Mouse (Mus musculus) neural tube, embryonic 15.5 days (tissue): ENCODE measurements around the gene Cfap44. TPM values are rescaled to one million over a fixed set of nuclear protein-coding genes. Genes with fewer than 3 reads are reported as not detected.

Experiments used
- ATAC-seq: fragments of 200-750 bp; cut with Nextera tagmentation; 2 replicates; pipeline ENCODE4 v1.8.0; 2017; ENCODE audit warnings: mild to moderate bottlenecking, moderate TSS enrichment, moderate library complexity; ENCODE audit not compliant: low FRiP score
- H3K27ac ChIP-seq: fragments of 300-500 bp; sonication (generic); replicated peaks from 2 replicates; pipeline ENCODE4 v1.5.1; 2015; ENCODE audit warnings: mild to moderate bottlenecking, inconsistent platforms
- H3K27me3 ChIP-seq: fragments of 300-500 bp; sonication (generic); replicated peaks from 2 replicates; pipeline ENCODE4 v1.6.1; 2015; ENCODE audit warnings: inconsistent platforms
- H3K36me3 ChIP-seq: fragments of 300-500 bp; sonication (generic); 2 replicates; pipeline ENCODE4 v1.6.1; 2015; ENCODE audit warnings: inconsistent platforms
- H3K4me1 ChIP-seq: fragments of 300-500 bp; sonication (generic); 2 replicates; pipeline ENCODE4 v1.6.1; 2015; ENCODE audit warnings: inconsistent platforms
- H3K4me2 ChIP-seq: fragments of 300-500 bp; sonication (generic); 2 replicates; pipeline ENCODE4 v1.6.1; 2015; ENCODE audit warnings: inconsistent platforms, mild to moderate bottlenecking, moderate library complexity
- H3K4me3 ChIP-seq: fragments of 300-500 bp; sonication (generic); replicated peaks from 2 replicates; pipeline ENCODE4 v1.5.1; 2015; ENCODE audit warnings: mild to moderate bottlenecking, inconsistent platforms
- H3K9ac ChIP-seq: fragments of 300-500 bp; sonication (generic); replicated peaks from 2 replicates; pipeline ENCODE4 v1.6.1; 2015; ENCODE audit warnings: mild to moderate bottlenecking, inconsistent platforms
- H3K9me3 ChIP-seq: fragments of 300-500 bp; sonication (generic); replicated peaks from 2 replicates; pipeline ENCODE4 v1.6.1; 2016; ENCODE audit warnings: inconsistent platforms
- WGBS: fragments of 180-500 bp; shearing (Covaris S2); methylation state at CpG from one replicate; pipeline ENCODE4 v1.1.7; 2015; ENCODE audit warnings: mixed read lengths; 5-methylcytosine and 5-hydroxymethylcytosine counted together
- polyA plus RNA-seq: library from polyadenylated mRNA; unstranded; fragments of >200 nt; fragmentation: Nextera tagmentation; extraction: Ambion mirVana; gene quantifications from 2 replicates; pipeline ENCODE4 v1.2.1, GENCODE M21; 2015

Gene Cfap44
- polyA plus RNA-seq, 1 experiment from 2014 or later = 3.0 TPM

- H3K4me3 ChIP-seq = no peak overlapping the region
- H3K4me1 ChIP-seq = peaks cover 16% of the 10 kb centered on the region
- H3K4me2 ChIP-seq = no peak overlapping the region
- H3K27me3 ChIP-seq = no peaks in the 10 kb centered on the region
- 66% methylated on average over 7 of the region's 7 CpGs for WGBS
- no peak for ATAC-seq
- no peaks in the 10 kb centered on the region for H3K9me3 ChIP-seq
- H3K36me3 ChIP-seq = no peaks in the 10 kb centered on the region
- H3K9ac ChIP-seq = no peak overlapping the region
- no peak overlapping the region for H3K27ac ChIP-seq
Measured at GRCm38 (mm10) chr16:44523595-44523994, 129.0 kb downstream of the Cfap44 start.

GRCm38 (mm10) chr16:44526044-44526443 is 131.4 kb downstream of the Cfap44 start:
- Histone ChIP-seq H3K4me3 (no peak overlapping the region), H3K9me3 (no peaks in the 10 kb centered on the region), H3K27me3 (no peaks in the 10 kb centered on the region), H3K9ac (no peak overlapping the region), H3K4me1 (peaks cover 38% of the 10 kb centered on the region), H3K4me2 (no peak overlapping the region), H3K36me3 (no peaks in the 10 kb centered on the region), H3K27ac (no peak overlapping the region)
- ATAC-seq = no peak
- 73% methylated on average over 1 of the region's 1 CpGs for WGBS

DNA sequence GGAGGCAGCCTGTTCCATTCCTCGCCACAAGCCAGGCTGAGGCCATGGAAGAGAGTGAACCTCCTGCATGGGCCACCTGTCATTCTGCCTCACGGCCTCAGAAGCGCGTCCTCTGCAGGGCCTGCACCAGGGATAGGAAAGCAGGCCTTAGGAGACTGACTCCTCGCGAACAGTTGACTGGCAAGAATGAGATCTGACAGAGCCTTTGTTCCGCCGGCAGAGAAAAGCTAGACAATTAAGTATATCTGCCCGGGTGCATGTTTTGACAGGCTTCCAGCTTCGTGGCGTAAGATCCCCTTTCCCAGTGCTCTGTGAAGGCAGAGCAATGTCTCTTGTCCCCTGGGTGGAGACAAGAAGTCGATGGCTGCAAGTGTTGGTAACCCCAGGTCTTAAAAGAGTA is 132.1 kb downstream of the Cfap44 start:
- peak overlapping the region; percentile 17; the same call in 1 of the 2 replicates for H3K9ac ChIP-seq
- no peaks in the 10 kb centered on the region for H3K36me3 ChIP-seq
- no peaks in the 10 kb centered on the region for H3K27me3 ChIP-seq
- 8% methylated on average over 12 of the region's 12 CpGs for WGBS
- H3K4me1 ChIP-seq = peaks cover 45% of the 10 kb centered on the region
- peak overlapping the region; percentile 67 for H3K27ac ChIP-seq
- no peaks in the 10 kb centered on the region for H3K9me3 ChIP-seq
- no peak for ATAC-seq
- no peak overlapping the region; the same call in 1 of the 2 replicates for H3K4me3 ChIP-seq
- peak overlapping the region; percentile 49 for H3K4me2 ChIP-seq

DNA sequence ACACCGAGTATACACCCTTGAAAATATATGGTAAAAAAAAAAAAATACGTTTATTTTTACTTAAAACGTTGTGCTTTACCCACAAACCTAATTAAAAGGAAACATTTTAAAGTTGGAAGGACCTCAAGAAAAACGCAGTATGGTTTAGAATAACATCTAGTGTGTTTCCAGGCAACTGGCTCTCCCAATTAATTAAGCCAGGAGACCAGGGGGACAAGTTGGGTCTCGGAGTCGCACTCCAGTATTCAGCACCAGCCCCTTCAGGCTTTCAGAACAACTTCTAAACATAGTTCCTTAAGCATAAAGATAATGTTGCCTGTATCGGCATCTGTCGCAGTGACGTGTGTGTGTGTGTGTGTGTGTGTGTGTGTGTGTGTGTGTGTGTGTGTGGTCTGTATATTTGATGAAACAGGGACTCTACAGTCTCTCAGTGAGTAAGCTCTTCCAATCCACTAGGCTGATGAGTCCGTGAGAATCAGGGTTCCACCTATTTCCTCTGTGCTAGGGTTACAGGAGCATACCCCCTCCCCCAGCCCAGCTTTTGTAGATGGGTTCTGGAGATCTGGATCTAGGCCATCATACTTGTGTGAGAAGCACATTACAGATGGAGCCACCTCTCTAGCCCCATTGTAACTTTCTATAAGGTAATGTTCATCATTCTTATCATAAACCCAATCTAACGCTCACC is 132.8 kb downstream of the Cfap44 start:
- no peaks in the 10 kb centered on the region for H3K27me3 ChIP-seq
- no peak overlapping the region for H3K27ac ChIP-seq
- H3K4me1 ChIP-seq = peaks cover 45% of the 10 kb centered on the region
- ATAC-seq = no peak
- H3K9me3 ChIP-seq = no peaks in the 10 kb centered on the region
- H3K9ac ChIP-seq = no peak overlapping the region
- no peak overlapping the region for H3K4me3 ChIP-seq
- H3K4me2 ChIP-seq = no peak overlapping the region; the same call in 1 of the 2 replicates
- no peaks in the 10 kb centered on the region for H3K36me3 ChIP-seq
- WGBS = 40% methylated on average over 11 of the region's 11 CpGs

GRCm38 (mm10) chr16:44528955-44529354 is 134.4 kb downstream of the Cfap44 start:
- WGBS = 85% methylated on average over 7 of the region's 7 CpGs
- H3K9me3 ChIP-seq = no peaks in the 10 kb centered on the region
- no peak overlapping the region for H3K27ac ChIP-seq
- no peak for ATAC-seq
- H3K4me1 ChIP-seq = peaks cover 59% of the 10 kb centered on the region
- no peak overlapping the region for H3K4me2 ChIP-seq
- no peak overlapping the region for H3K4me3 ChIP-seq
- H3K27me3 ChIP-seq = no peaks in the 10 kb centered on the region
- H3K9ac ChIP-seq = no peak overlapping the region
- H3K36me3 ChIP-seq = no peaks in the 10 kb centered on the region

GRCm38 (mm10) chr16:44529691-44530090 is 135.1 kb downstream of the Cfap44 start:
- Histone ChIP-seq H3K27ac (peak overlapping the region; percentile 76), H3K4me2 (no peak overlapping the region), H3K4me1 (peaks cover 64% of the 10 kb centered on the region), H3K36me3 (no peaks in the 10 kb centered on the region), H3K27me3 (no peaks in the 10 kb centered on the region), H3K9ac (no peak overlapping the region), H3K4me3 (no peak overlapping the region), H3K9me3 (no peaks in the 10 kb centered on the region)
- 20% methylated on average over 8 of the region's 8 CpGs for WGBS
- no peak for ATAC-seq

GRCm38 (mm10) chr16:44530191-44530590 is 135.6 kb downstream of the Cfap44 start:
- H3K4me2 ChIP-seq = peak overlapping the region; percentile 65
- peak overlapping the region; percentile 44 for H3K9ac ChIP-seq
- H3K27me3 ChIP-seq = no peaks in the 10 kb centered on the region
- H3K9me3 ChIP-seq = no peaks in the 10 kb centered on the region
- peak overlapping the region; percentile 76 for H3K27ac ChIP-seq
- ATAC-seq = peak; percentile 18; the same call in 1 of the 2 replicates
- H3K4me1 ChIP-seq = peaks cover 67% of the 10 kb centered on the region
- H3K36me3 ChIP-seq = no peaks in the 10 kb centered on the region
- 0 out of 2 replicates have a peak overlapping the region, but pooled peaks have one; percentile 28 for H3K4me3 ChIP-seq
- 9% methylated on average over 9 of the region's 9 CpGs for WGBS

DNA sequence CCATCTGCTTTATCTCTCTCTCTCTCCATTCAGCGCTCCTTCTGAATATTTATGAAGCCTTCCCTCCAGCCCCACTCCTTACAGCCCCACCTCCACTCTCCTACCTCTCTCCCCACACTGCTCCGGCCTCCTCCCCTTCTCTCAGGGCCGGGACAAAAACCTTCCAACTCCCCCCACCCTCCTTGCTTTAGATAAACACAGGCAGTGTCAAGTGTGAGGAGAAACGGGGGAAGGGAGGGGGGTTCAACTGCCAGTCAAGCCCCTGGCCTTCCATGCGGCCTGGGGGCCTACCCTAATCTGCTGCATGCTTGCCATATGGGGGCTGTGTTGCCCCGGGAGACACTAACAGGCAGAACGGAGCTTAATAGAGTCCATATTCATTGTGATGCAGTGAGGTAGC is 136.2 kb downstream of the Cfap44 start:
- Histone ChIP-seq H3K36me3 (no peaks in the 10 kb centered on the region), H3K4me1 (peaks cover 67% of the 10 kb centered on the region), H3K27ac (peak overlapping the region; percentile 76), H3K27me3 (no peaks in the 10 kb centered on the region), H3K4me2 (peak overlapping the region; percentile 65), H3K4me3 (peak overlapping the region; percentile 28), H3K9ac (peak overlapping the region; percentile 44), H3K9me3 (no peaks in the 10 kb centered on the region)
- WGBS = 2% methylated on average over 7 of the region's 7 CpGs
- peak; percentile 80 for ATAC-seq

GRCm38 (mm10) chr16:44531239-44531797 is 136.7 kb downstream of the Cfap44 start:
- peak; percentile 1; the same call in 1 of the 2 replicates for ATAC-seq
- H3K9me3 ChIP-seq = no peaks in the 10 kb centered on the region
- peak overlapping the region; percentile 76 for H3K27ac ChIP-seq
- H3K4me3 ChIP-seq = peak overlapping the region; percentile 28
- no peaks in the 10 kb centered on the region for H3K36me3 ChIP-seq
- 16% methylated on average over 12 of the region's 12 CpGs for WGBS
- no peaks in the 10 kb centered on the region for H3K27me3 ChIP-seq
- peak overlapping the region; percentile 44 for H3K9ac ChIP-seq
- peak overlapping the region; percentile 65 for H3K4me2 ChIP-seq
- peaks cover 65% of the 10 kb centered on the region for H3K4me1 ChIP-seq

Other genes with a start within 250 kb of the Cfap44 start
- gene Usf3, start 221.6 kb upstream of the Cfap44 start, polyA plus RNA-seq = 2.5 TPM in 2 replicates
- gene Sidt1, start 61.6 kb upstream of the Cfap44 start, polyA plus RNA-seq = 13.3 and 15.4 TPM in 2 replicates
- gene Spice1, start 47.7 kb upstream of the Cfap44 start, polyA plus RNA-seq = 12.1 and 15.1 TPM in 2 replicates
- 6.9 and 8.1 TPM in 2 replicates for gene Boc, start 164.1 kb downstream of the Cfap44 start, polyA plus RNA-seq